Mouse (Mus musculus) intestine, embryonic 16.5 days (tissue): ENCODE results near the gene D630039A03Rik. TPM values are rescaled to one million over a fixed set of nuclear protein-coding genes. Genes with fewer than 3 reads are reported as not detected.
A peak's percentile ranks its signal among the peaks of the same experiment; 100 is the strongest.

Experiments used
- ATAC-seq: fragments of 200-750 bp; cut with Nextera tagmentation; 2 replicates; pipeline ENCODE4 v1.8.0; 2017; ENCODE audit warnings: moderate TSS enrichment, moderate library complexity
- H3K27ac ChIP-seq: fragments of 300-500 bp; sonication (generic); 2 replicates; pipeline ENCODE4 v1.5.1; 2014; ENCODE audit warnings: mild to moderate bottlenecking, low read length
- H3K27me3 ChIP-seq: fragments of 300-500 bp; sonication (generic); replicated peaks from 2 replicates; pipeline ENCODE4 v1.6.1; 2014; ENCODE audit warnings: low read length, control low read depth, mixed read lengths; ENCODE audit not compliant: control insufficient read depth, insufficient read depth
- H3K36me3 ChIP-seq: fragments of 300-500 bp; sonication (generic); 2 replicates; pipeline ENCODE4 v1.6.1; 2014; ENCODE audit warnings: low read length, control low read depth; ENCODE audit not compliant: control insufficient read depth, insufficient read depth
- H3K4me1 ChIP-seq: fragments of 300-500 bp; sonication (generic); 2 replicates; pipeline ENCODE4 v1.6.1; 2014; ENCODE audit warnings: low read length, control low read depth, mixed read lengths; ENCODE audit not compliant: control insufficient read depth, insufficient read depth
- H3K4me2 ChIP-seq: fragments of 300-500 bp; sonication (generic); 2 replicates; pipeline ENCODE4 v1.6.1; 2014; ENCODE audit warnings: low read depth, low read length, control low read depth
- H3K4me3 ChIP-seq: fragments of 300-500 bp; sonication (generic); 2 replicates; pipeline ENCODE4 v1.5.1; 2014; ENCODE audit warnings: mild to moderate bottlenecking, low read length
- H3K9ac ChIP-seq: fragments of 300-500 bp; sonication (generic); 2 replicates; pipeline ENCODE4 v1.6.1; 2014; ENCODE audit warnings: low read depth, low read length
- H3K9me3 ChIP-seq: fragments of 300-500 bp; sonication (generic); 2 replicates; pipeline ENCODE4 v1.6.1; 2016; ENCODE audit warnings: low read length, control low read depth; ENCODE audit not compliant: control insufficient read depth
- WGBS: fragments of 180-500 bp; shearing (Covaris S2); extraction: QIAGEN DNeasy Blood & Tissue Kit; methylation state at CpG from one replicate; pipeline ENCODE4 v1.1.7; 2014; 5-methylcytosine and 5-hydroxymethylcytosine counted together
- polyA plus RNA-seq: library from polyadenylated mRNA; unstranded; fragments of >200 nt; fragmentation: Nextera tagmentation; extraction: Ambion mirVana; gene quantifications from 2 replicates; pipeline ENCODE4 v1.2.1, GENCODE M21; 2015

Gene D630039A03Rik
- polyA plus RNA-seq, 1 experiment from 2014 or later, result 13.3 TPM

DNA sequence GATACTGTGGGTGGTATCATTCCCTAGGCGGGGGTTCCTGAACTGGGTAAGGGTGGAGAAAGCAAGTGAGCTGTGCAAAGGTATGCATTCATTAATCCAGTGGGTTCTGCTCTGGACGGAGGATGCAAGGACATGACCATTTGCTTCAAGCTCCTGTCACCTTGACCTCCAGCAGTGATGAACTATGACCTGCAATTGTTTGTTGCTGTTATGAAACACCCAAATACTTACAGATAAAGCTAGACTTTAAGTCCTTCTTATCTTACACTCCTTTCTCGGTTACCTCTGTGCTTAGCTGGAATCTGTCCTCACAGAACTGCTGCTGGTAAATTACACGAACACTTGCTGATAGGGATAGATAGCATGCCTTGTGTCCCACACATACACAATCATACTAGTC lies 24.5 kb upstream of the D630039A03Rik start:
- Histone ChIP-seq H3K4me2 (no peak overlapping the region), H3K4me3 (no peak overlapping the region), H3K9me3 (no peaks in the 10 kb centered on the region), H3K36me3 (no peaks in the 10 kb centered on the region), H3K27me3 (no peaks in the 10 kb centered on the region), H3K27ac (no peak overlapping the region), H3K4me1 (no peaks in the 10 kb centered on the region; the same call in 1 of the 2 replicates), H3K9ac (no peak overlapping the region)
- peak; percentile 47; the same call in 1 of the 2 replicates for ATAC-seq
- WGBS, result 73% methylated on average over 4 of the region's 4 CpGs

DNA sequence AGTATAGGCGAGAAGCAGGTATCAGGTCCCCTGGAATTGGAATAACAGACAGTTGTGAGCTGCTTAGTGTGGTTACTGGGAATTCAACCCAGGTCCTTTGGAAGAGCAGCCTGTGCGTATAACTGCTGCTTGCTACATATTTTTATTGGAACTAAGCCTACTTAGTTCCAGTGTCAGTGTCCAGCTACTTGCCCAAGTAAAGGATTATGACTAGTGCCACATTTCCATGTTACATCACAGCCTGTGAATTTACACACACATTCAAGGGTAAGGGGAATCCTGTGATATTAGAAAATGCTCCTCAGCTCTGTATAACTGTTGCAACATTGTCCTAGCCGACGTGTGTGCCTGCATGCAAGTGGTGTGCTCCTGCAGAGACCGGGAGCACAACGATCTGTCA lies 21.2 kb upstream of the D630039A03Rik start:
- Histone ChIP-seq H3K27ac (no peak overlapping the region), H3K36me3 (no peaks in the 10 kb centered on the region), H3K9ac (no peak overlapping the region), H3K9me3 (no peaks in the 10 kb centered on the region), H3K27me3 (no peaks in the 10 kb centered on the region), H3K4me1 (no peaks in the 10 kb centered on the region), H3K4me2 (no peak overlapping the region), H3K4me3 (no peak overlapping the region)
- 87% methylated on average over 6 of the region's 6 CpGs for WGBS
- ATAC-seq, result no peak

DNA sequence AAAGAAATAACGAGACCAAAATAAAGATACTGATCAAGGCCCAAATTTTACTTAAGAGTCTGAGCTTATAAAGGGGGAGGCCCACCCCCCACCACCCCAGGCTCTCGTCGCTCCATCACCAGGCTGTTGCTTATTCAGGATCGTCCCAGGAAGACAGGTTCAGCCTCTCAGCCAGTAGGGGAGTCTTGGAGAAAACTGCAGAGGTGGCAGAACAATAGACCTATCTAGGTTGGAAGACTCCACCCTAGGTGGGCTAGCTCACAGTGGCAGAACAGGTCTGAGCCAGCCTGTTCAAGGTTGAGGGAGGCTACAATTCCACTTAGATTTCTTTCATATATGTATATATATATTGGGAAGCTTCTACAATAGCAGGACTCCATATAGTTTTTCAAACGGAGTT lies 18.1 kb upstream of the D630039A03Rik start:
- WGBS, result 72% methylated on average over 5 of the region's 5 CpGs
- Histone ChIP-seq H3K9me3 (no peaks in the 10 kb centered on the region), H3K9ac (no peak overlapping the region), H3K4me1 (no peaks in the 10 kb centered on the region), H3K27ac (no peak overlapping the region), H3K4me2 (no peak overlapping the region), H3K36me3 (no peaks in the 10 kb centered on the region), H3K27me3 (no peaks in the 10 kb centered on the region), H3K4me3 (no peak overlapping the region)
- ATAC-seq, result no peak

DNA sequence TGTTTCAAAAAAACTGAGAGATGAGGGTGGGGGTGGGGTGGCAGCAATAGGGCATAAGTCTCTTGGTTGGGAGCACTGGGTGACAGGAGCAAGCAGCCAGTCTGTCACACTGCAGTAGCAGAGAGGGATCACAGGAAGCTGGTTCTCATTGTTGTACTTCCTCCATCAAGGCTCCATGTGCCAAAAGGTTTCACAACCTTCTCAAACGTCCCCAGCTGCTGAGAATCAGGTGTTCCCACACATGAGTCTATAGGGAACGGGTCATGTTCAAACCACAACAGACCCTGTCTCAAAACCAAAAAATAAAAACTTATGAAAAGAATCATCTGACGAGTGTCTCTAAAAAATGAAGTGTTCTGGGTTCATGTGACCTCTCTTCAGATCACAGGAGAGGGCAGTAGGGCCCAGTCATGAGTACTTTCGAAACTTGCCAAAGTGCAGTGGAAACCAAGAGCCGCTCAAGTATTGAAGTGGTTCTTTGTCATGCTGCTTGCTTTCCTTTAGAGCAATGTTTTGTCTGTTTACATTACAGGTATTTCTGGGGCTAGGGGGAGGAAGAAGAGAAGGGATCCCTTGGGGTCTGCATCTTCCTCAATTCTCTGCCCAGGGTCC lies 14.6 kb upstream of the D630039A03Rik start:
- H3K36me3 ChIP-seq, result no peaks in the 10 kb centered on the region
- no peaks in the 10 kb centered on the region for H3K9me3 ChIP-seq
- H3K4me3 ChIP-seq, result no peak overlapping the region
- no peak overlapping the region for H3K9ac ChIP-seq
- H3K27me3 ChIP-seq, result no peaks in the 10 kb centered on the region
- H3K4me2 ChIP-seq, result no peak overlapping the region
- no peaks in the 10 kb centered on the region for H3K4me1 ChIP-seq
- WGBS, result 77% methylated on average over 5 of the region's 5 CpGs
- no peak overlapping the region for H3K27ac ChIP-seq
- ATAC-seq, result no peak

DNA sequence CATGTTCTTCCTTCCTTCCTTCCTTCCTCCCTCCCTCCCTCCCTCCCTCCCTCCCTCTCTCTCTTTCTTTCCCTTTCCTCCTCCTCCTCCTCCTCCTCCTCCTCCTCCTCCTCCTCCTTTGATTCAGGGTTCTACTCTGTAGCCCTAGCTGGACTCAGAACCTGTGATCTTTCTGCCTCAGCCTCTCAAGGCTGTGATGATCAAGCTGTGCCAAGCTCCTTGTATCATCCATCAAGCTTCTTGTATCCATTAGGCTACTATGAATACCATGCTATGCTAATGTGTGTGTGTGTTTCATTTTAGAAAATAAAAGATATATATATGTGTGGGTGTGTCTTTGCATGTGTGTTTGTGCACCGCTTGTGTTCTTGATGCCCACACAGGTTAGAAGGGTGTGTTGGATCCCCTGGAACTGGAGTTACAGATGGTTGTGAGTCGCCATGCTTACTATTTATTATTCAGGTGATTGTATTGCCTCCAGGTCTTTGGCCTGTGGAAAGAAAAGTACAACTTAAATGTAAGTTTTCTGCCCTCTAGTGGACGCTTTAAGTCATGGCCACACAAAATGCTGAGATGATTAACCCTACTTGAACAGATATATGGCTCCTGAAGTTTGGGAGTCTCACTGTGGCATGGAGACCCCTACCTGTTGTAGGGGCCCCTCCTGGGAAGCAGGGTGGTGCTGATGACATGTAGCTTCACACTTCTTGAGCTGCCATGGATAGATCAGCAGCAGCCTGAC lies 11.5 kb upstream of the D630039A03Rik start:
- 29% methylated on average over 3 of the region's 3 CpGs for WGBS
- Histone ChIP-seq H3K4me3 (no peak overlapping the region), H3K4me1 (no peaks in the 10 kb centered on the region), H3K9ac (no peak overlapping the region), H3K27me3 (no peaks in the 10 kb centered on the region), H3K9me3 (no peaks in the 10 kb centered on the region), H3K36me3 (no peaks in the 10 kb centered on the region), H3K27ac (no peak overlapping the region), H3K4me2 (no peak overlapping the region)
- peak; percentile 62 for ATAC-seq

DNA sequence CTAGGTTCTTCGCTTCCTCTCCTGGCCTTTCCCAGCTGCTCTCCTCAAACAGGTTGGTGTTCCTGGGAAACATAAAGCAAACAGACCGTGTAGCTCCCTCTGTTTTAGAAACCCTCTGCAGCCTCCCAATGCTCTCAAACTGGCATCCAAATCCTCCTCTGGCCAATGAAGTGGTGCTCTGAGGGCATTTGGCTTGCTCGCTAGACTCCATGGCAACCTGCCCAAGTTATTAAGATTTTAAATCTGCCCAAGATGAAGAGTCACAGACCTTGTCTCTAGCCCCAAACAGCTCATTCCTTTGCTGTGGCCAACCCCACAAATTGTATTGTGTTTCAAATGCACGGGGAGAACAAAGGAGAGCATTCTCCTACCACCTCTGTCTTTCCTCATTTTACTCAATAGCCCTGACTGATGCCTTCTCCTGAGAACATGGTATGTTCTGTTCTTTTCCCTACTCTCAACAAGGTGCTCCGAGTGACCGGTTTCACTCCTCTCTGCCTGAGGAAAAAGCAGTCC lies 8.5 kb upstream of the D630039A03Rik start:
- no peak overlapping the region for H3K4me2 ChIP-seq
- WGBS, result 76% methylated on average over 6 of the region's 6 CpGs
- no peaks in the 10 kb centered on the region for H3K27me3 ChIP-seq
- no peak for ATAC-seq
- H3K36me3 ChIP-seq, result no peaks in the 10 kb centered on the region
- no peak overlapping the region for H3K4me3 ChIP-seq
- H3K27ac ChIP-seq, result no peak overlapping the region
- H3K9ac ChIP-seq, result no peak overlapping the region
- H3K4me1 ChIP-seq, result peaks cover 4% of the 10 kb centered on the region; the same call in 1 of the 2 replicates
- H3K9me3 ChIP-seq, result no peaks in the 10 kb centered on the region

DNA sequence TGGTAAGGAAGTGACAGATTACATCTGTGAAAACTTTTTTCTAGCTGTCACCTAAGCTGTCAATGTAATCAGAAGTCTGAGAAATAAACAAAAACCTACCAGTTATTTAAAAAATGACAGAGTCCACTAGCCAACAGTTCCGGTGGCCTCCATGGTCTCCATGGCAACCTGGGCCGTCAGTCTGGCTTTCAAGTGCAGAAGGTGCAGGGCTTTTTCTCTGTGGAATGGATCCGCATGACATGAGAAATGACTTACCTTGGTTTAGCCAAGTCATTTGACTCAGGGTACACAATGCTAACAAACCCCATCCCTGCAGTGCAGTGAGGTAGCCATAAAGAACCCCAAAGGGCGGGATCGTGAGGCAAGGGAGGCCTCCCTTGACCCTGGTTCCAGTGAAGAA lies 6.1 kb upstream of the D630039A03Rik start:
- Histone ChIP-seq H3K27me3 (no peaks in the 10 kb centered on the region), H3K27ac (no peak overlapping the region), H3K9ac (no peak overlapping the region), H3K9me3 (no peaks in the 10 kb centered on the region), H3K4me3 (no peak overlapping the region), H3K4me1 (peaks cover 11% of the 10 kb centered on the region; the same call in 1 of the 2 replicates), H3K4me2 (no peak overlapping the region), H3K36me3 (no peaks in the 10 kb centered on the region)
- WGBS, result 29% methylated on average over 5 of the region's 5 CpGs
- no peak for ATAC-seq

DNA sequence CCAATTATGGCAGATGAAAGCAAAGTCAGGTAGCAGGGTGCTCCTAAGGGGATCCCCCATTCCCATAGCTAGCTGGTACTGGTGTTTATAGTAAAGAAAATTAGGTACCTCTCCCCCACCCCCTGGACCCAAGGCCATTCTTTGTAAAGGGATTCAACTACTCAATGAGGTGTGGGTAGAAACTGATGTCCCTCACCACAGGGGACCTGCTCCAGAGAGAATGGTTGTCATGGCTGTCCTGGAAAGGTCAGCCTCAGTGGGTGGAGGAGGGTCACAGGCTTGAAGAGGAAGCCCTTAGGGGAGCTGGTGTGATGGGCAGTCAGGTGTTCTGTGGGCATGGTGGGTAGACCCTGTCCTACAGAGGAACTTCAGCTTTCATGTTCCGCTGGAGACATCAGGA lies 4.4 kb upstream of the D630039A03Rik start:
- Histone ChIP-seq H3K27ac (no peak overlapping the region), H3K9me3 (no peaks in the 10 kb centered on the region), H3K4me1 (peaks cover 15% of the 10 kb centered on the region; the same call in 1 of the 2 replicates), H3K4me2 (no peak overlapping the region), H3K36me3 (no peaks in the 10 kb centered on the region), H3K27me3 (no peaks in the 10 kb centered on the region), H3K9ac (no peak overlapping the region), H3K4me3 (no peak overlapping the region)
- ATAC-seq, result no peak
- 97% methylated on average over 1 of the region's 1 CpGs for WGBS

DNA sequence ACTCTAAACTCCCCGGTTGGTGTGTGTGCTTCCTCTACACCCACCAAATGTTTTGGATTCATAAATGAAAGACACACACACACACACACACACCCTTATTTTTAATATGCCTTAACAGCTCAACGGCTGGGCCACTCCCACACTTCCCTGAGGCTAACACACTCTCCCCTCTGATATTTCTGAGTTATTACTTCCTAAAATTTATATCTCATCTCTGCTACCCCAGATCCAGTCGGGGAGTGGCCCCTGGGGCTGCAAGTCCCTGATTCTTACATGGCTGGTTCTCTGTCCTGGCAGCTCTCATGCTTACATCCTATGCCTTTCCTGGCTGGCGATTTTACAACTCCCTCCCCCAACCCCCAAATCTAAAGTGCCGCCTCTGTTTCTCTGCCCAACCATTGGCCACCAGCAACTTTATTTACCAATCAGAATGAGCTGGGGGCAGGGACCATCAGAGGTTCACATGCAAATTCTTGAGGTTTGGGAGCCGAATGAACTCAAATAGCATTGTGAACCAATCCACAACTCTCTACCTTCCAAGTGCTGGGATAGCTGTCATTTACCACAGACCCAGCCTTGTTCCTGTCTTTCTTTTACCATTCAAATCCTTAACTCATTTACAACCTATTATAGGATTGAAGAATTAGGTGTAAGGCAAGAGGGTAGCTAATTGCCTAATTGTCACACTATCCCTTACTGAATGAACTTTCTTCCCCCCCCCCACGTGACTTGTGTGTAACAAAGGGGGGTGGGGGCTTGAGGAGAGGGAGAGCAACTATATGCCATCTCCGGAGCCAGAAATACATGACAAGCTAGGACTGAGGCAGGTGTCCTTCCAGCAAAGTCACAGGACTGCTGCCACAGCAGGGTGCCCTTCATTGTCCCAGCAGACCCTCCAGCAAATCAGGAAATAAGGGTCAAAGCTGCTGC lies 3.7 kb upstream of the D630039A03Rik start:
- H3K27me3 ChIP-seq, result no peaks in the 10 kb centered on the region
- H3K27ac ChIP-seq, result no peak overlapping the region
- H3K9me3 ChIP-seq, result no peaks in the 10 kb centered on the region
- 30% methylated on average over 8 of the region's 8 CpGs for WGBS
- no peak overlapping the region for H3K4me3 ChIP-seq
- no peak overlapping the region for H3K9ac ChIP-seq
- H3K4me1 ChIP-seq, result peaks cover 16% of the 10 kb centered on the region; the same call in 1 of the 2 replicates
- H3K4me2 ChIP-seq, result no peak overlapping the region
- no peaks in the 10 kb centered on the region for H3K36me3 ChIP-seq
- ATAC-seq, result no peak
